In genomic region chr4:97751483-97752251, GRCm38 (mm10) we compare ENCODE assay signal across 8 mouse cellular contexts. TPM values are rescaled to one million over a fixed set of nuclear protein-coding genes. Genes with fewer than 3 reads are reported as not detected.
DNase-seq lines count a peak whose midpoint lies in the region; ATAC-seq and TF ChIP-seq lines count a peak whose summit lies in the region.

No protein-coding gene starts in this region.

- ATAC-seq in forebrain, embryonic 15.5 days (replicated peaks) = peak; percentile 41
- peak; percentile 59 to 66 for ATAC-seq in hematopoietic stem cell, adult 5-6 weeks (replicated peaks in 1 of 2; ENCODE audit: insufficient read depth in 1 of 2, low FRiP score in 2 of 2, low TSS enrichment in 1 of 2, low read depth in 1 of 2, poor library complexity in 2 of 2, severe bottlenecking in 2 of 2)
- peak; percentile 37 for ATAC-seq in limb, embryonic 11.5 days (ENCODE audit: insufficient number of reproducible peaks, low FRiP score, low TSS enrichment, low read depth)

- DNase-seq in cerebellum, adult 2 months = peak; percentile 50 to 55
- DNase-seq in cerebellum, adult 9-11 months = no peak
- DNase-seq in adrenal gland, postnatal 36 days = peak; percentile 84 to 88
- peak; percentile 67 for DNase-seq in limb, embryonic 11.5 days (ENCODE audit: low spot score)
- DNase-seq in mesoderm, embryonic 11.5 days (ENCODE audit: low read depth, low spot score) = peak; percentile 34
- DNase-seq in spleen, adult 12 weeks (ENCODE audit: low spot score) = peak; percentile 65

- H3K27ac ChIP-seq in cerebellum, adult 2 months (ENCODE audit: insufficient read depth, low read length) = peak overlapping the region; percentile 45; the same call in 1 of the 2 replicates
- peak overlapping the region; percentile 73 for H3K27ac ChIP-seq in forebrain, embryonic 15.5 days (replicated peaks)
- 0 out of 2 replicates have a peak overlapping the region, but pooled peaks have one; percentile 45 for H3K27ac ChIP-seq in limb, embryonic 11.5 days (replicated peaks; ENCODE audit: low read depth, low read length)

- TF ChIP-seq POLR2A in cerebellum, adult 2 months (IDR thresholded peaks at IDR 0.05; ENCODE audit: borderline replicate concordance, insufficient read depth, low read length) = no peak; the same call in 1 of the 2 replicates

- H3K27me3 ChIP-seq in cerebellum, adult 2 months (ENCODE audit: control insufficient read depth, insufficient read depth, low read length) = no peaks in the 10 kb centered on the region
- no peaks in the 10 kb centered on the region; the same call in 1 of the 2 replicates for H3K27me3 ChIP-seq in forebrain, embryonic 15.5 days
- H3K27me3 ChIP-seq in limb, embryonic 11.5 days (ENCODE audit: control insufficient read depth, insufficient read depth, low read length) = peaks cover 7% of the 10 kb centered on the region

- TF ChIP-seq CTCF in cerebellum, adult 2 months (IDR thresholded peaks at IDR 0.05; ENCODE audit: borderline replicate concordance, insufficient read depth, low read depth, low read length) = no peak

- H3K4me2 ChIP-seq in forebrain, embryonic 15.5 days (replicated peaks) = peak overlapping the region; percentile 74
- H3K4me2 ChIP-seq in limb, embryonic 11.5 days (ENCODE audit: low read depth, severe bottlenecking) = peak overlapping the region; percentile 76

- no peaks in the 10 kb centered on the region for H3K4me1 ChIP-seq in cerebellum, adult 2 months (ENCODE audit: control insufficient read depth, insufficient read depth, low read length)
- H3K4me1 ChIP-seq in forebrain, embryonic 15.5 days = peaks cover 34% of the 10 kb centered on the region
- peaks cover 18% of the 10 kb centered on the region for H3K4me1 ChIP-seq in limb, embryonic 11.5 days (ENCODE audit: control insufficient read depth, insufficient read depth, low read length)

- no peaks in the 10 kb centered on the region for H3K9me3 ChIP-seq in forebrain, embryonic 15.5 days
- no peaks in the 10 kb centered on the region for H3K9me3 ChIP-seq in limb, embryonic 11.5 days (ENCODE audit: control insufficient read depth, low read length)

- 5% methylated on average over 40 of the region's 40 CpGs for WGBS in cerebellum, adult 2 months
- under 1% methylated on average over 40 of the region's 40 CpGs for WGBS in forebrain, embryonic 15.5 days
- 1% methylated on average over 40 of the region's 40 CpGs for WGBS in limb, embryonic 11.5 days

- no peaks in the 10 kb centered on the region for H3K36me3 ChIP-seq in forebrain, embryonic 15.5 days
- H3K36me3 ChIP-seq in limb, embryonic 11.5 days (ENCODE audit: control insufficient read depth, insufficient read depth, low read length) = no peaks in the 10 kb centered on the region

- peak overlapping the region; percentile 52 for H3K9ac ChIP-seq in forebrain, embryonic 15.5 days (replicated peaks)
- peak overlapping the region; percentile 65 for H3K9ac ChIP-seq in limb, embryonic 11.5 days (ENCODE audit: low read length)

- H3K4me3 ChIP-seq in cerebellum, adult 2 months (replicated peaks; ENCODE audit: insufficient read depth, low read depth, low read length) = peak overlapping the region; percentile 82
- H3K4me3 ChIP-seq in forebrain, embryonic 15.5 days = peak overlapping the region; percentile 39
- peak overlapping the region; percentile 36 for H3K4me3 ChIP-seq in limb, embryonic 11.5 days (ENCODE audit: low read depth, low read length)

RNA-seq across cellular contexts. Expression of gene Nfia, which starts 20.9 kb away (rescaled TPM):
- polyA plus RNA-seq in cerebellum, adult 2 months (2012; rRNA removed) = 41.2 and 55.0 TPM in 2 replicates
- 100 to 1,000 TPM; 124 to 204 TPM for total RNA-seq in adrenal gland, postnatal 36 days (2021)
- 98.3 and 101 TPM in 2 replicates for polyA plus RNA-seq in forebrain, embryonic 15.5 days (2015; fragmentation: Nextera tagmentation; extraction: Ambion mirVana)
- 16.8 and 16.9 TPM in 2 replicates for total RNA-seq in hematopoietic stem cell, adult 5-6 weeks (2017)
- 27.6 and 32.1 TPM in 2 replicates for polyA plus RNA-seq in limb, embryonic 11.5 days (2014; fragmentation: Nextera tagmentation; extraction: Ambion mirVana)

RNA-seq across cellular contexts. Expression of gene E130114P18Rik, which starts 26.2 kb away (rescaled TPM):
- 14.9 and 17.1 TPM in 2 replicates for polyA plus RNA-seq in cerebellum, adult 2 months (2012; rRNA removed)
- not detected for total RNA-seq in adrenal gland, postnatal 36 days (2021)
- polyA plus RNA-seq in forebrain, embryonic 15.5 days (2015; fragmentation: Nextera tagmentation; extraction: Ambion mirVana) = 39.8 and 45.7 TPM in 2 replicates
- total RNA-seq in hematopoietic stem cell, adult 5-6 weeks (2017) = not detected in 2 replicates
- 8.0 and 10.1 TPM in 2 replicates for polyA plus RNA-seq in limb, embryonic 11.5 days (2014; fragmentation: Nextera tagmentation; extraction: Ambion mirVana)
